Mouse (Mus musculus) large intestine, adult 2 months (tissue): Measurements from ENCODE around the gene Ankfn1. TPM values are rescaled to one million over a fixed set of nuclear protein-coding genes. Genes with fewer than 3 reads are reported as not detected.

Source experiments
- polyA plus RNA-seq: library from polyadenylated mRNA; depleted of rRNA; stranded (reverse); fragments of >200 nt; gene quantifications from 2 replicates; pipeline ENCODE4 v1.2.3, GENCODE M21; 2012; rRNA removed

Gene Ankfn1
- polyA plus RNA-seq, 1 experiment = not detected

Other genes with a start within 250 kb of the Ankfn1 start
- gene Pctp, start 225.2 kb upstream of the Ankfn1 start, polyA plus RNA-seq = 3.9 and 4.9 TPM in 2 replicates